Mouse (Mus musculus) limb, embryonic 10.5 days (tissue): ENCODE results near the gene Sec31b. TPM values are rescaled to one million over a fixed set of nuclear protein-coding genes. Genes with fewer than 3 reads are reported as not detected.
A peak's percentile ranks its signal among the peaks of the same experiment; 100 is the strongest.

Experiments
- DNase-seq: peaks from one replicate; pipeline ENCODE4 v3.0.0-alpha.2; 2017; ENCODE audit warnings: low spot score
- H3K27ac ChIP-seq: fragments of 300-500 bp; sonication (generic); 2 replicates; pipeline ENCODE4 v1.5.1; 2016; ENCODE audit warnings: mild to moderate bottlenecking
- H3K27me3 ChIP-seq: fragments of 300-500 bp; sonication (generic); 2 replicates; pipeline ENCODE4 v1.6.1; 2016; ENCODE audit warnings: low read depth, mild to moderate bottlenecking; ENCODE audit not compliant: poor library complexity, severe bottlenecking
- H3K36me3 ChIP-seq: fragments of 300-500 bp; sonication (generic); 2 replicates; pipeline ENCODE4 v1.6.1; 2016; ENCODE audit warnings: mild to moderate bottlenecking, moderate library complexity
- H3K4me1 ChIP-seq: fragments of 300-500 bp; sonication (generic); 2 replicates; pipeline ENCODE4 v1.6.1; 2016
- H3K4me3 ChIP-seq: fragments of 300-500 bp; sonication (generic); 2 replicates; pipeline ENCODE4 v1.5.1; 2016; ENCODE audit warnings: mild to moderate bottlenecking, moderate library complexity
- H3K9me3 ChIP-seq: fragments of 300-500 bp; sonication (generic); replicated peaks from 2 replicates; pipeline ENCODE4 v1.6.1; 2016; ENCODE audit warnings: mild to moderate bottlenecking
- WGBS: fragments of 180-500 bp; shearing (Covaris S2); methylation state at CpG from one replicate; pipeline ENCODE4 v1.1.7; 2016; 5-methylcytosine and 5-hydroxymethylcytosine counted together
- polyA plus RNA-seq: library from polyadenylated mRNA; unstranded; fragments of >200 nt; fragmentation: Nextera tagmentation; extraction: Ambion mirVana; gene quantifications from 2 replicates; pipeline ENCODE4 v1.2.1, GENCODE M21; 2016

Sec31b gene
- 0.44 and 1.1 TPM in 2 replicates for polyA plus RNA-seq

DNA sequence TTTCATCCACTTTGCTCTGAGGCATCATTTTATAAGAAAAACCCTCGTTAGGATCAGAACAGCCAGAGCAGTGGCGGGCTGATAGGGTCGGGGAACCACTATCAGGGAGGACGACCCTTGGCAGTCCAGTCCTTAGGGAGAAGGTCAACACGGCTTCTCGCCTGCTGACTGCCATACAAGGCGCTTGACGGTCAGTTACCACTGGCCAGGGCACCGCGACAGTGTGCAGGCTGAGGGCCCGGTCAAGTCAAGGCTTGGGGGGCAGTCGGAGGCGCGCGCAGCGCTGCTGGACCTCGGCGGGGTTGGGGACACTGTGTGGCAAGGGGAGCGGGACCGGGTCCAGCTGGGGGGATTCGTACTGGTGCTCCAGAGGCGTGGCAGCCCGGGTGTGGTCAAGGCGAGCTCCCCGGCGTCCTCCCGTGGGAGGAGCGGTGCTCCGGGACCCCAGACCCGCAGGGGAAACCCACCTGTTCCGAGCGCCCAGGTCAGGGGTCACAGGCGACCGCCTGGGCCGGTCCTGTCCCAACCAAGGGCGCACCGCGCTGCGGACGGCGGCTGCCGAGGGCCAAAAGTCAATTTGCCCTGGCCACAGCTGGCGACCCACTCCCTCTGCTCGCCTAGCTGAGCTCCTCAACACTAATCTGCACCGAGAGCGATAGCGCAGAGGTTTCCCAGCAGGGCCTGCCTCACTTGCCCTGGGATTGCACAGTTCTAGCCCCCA, at the start of gene Sec31b:
Gene Sec31b (minus strand): TSS at position 544 of the 721 bp plus-strand sequence.
- under 1% methylated on average over 47 of the region's 47 CpGs for WGBS
- Histone ChIP-seq H3K4me3 (peak within 1 kb of the TSS; percentile 61), H3K36me3 (peaks cover 28% of the 10 kb centered on the region), H3K9me3 (peaks cover 2% of the 10 kb centered on the region; the same call in 1 of the 2 replicates), H3K4me1 (peaks cover 7% of the 10 kb centered on the region), H3K27me3 (0 out of 2 replicates have a peak, but pooled peaks cover 7% of the 10 kb centered on the region), H3K27ac (peak within 1 kb of the TSS; percentile 73)
- peak; percentile 79 for DNase-seq

GRCm38 (mm10) chr19:44594180-44594579, 48.5 kb upstream of the Sec31b start:
- no peak overlapping the region for H3K27ac ChIP-seq

GRCm38 (mm10) chr19:44591638-44592037, 46.0 kb upstream of the Sec31b start:
- Histone ChIP-seq H3K27ac (no peak overlapping the region), H3K27me3 (peaks cover 41% of the 10 kb centered on the region), H3K4me3 (no peak overlapping the region), H3K36me3 (no peaks in the 10 kb centered on the region), H3K4me1 (peaks cover 11% of the 10 kb centered on the region), H3K9me3 (no peaks in the 10 kb centered on the region)
- no peak for DNase-seq
- WGBS = 85% methylated on average over 6 of the region's 6 CpGs

More at GRCm38 (mm10) chr19:44594180-44594579, 48.5 kb upstream of the Sec31b start:
- no peak for DNase-seq
- Histone ChIP-seq H3K9me3 (no peaks in the 10 kb centered on the region), H3K27me3 (peaks cover 28% of the 10 kb centered on the region), H3K36me3 (no peaks in the 10 kb centered on the region), H3K4me1 (peaks cover 11% of the 10 kb centered on the region), H3K4me3 (no peak overlapping the region)
- WGBS = 96% methylated on average over 14 of the region's 14 CpGs

DNA sequence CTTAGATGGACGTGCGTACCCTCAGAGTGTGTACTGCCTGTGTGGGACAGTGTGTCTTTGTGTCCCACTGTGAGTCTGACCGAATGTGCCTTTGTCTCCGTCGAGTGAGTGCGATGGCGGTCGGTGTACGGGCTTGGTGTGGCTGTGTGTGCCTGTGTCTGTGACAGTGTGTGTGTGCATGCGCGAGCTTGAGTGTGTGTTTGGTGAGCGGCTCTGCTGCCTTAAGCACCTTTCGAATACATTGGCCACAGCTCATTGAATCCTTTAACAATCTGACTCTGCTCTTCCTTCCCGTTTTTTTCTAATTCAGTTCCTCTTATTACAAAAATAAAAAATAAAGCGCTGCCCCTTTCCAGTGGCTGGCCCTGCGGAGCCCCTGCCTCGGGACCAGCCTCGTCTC, 45.3 kb upstream of the Sec31b start:
- Histone ChIP-seq H3K27me3 (peaks cover 45% of the 10 kb centered on the region), H3K36me3 (no peaks in the 10 kb centered on the region), H3K9me3 (no peaks in the 10 kb centered on the region), H3K27ac (no peak overlapping the region), H3K4me1 (peaks cover 11% of the 10 kb centered on the region), H3K4me3 (no peak overlapping the region)
- DNase-seq = no peak
- 92% methylated on average over 18 of the region's 18 CpGs for WGBS

GRCm38 (mm10) chr19:44589591-44590223, 44.0 kb upstream of the Sec31b start:
- WGBS = 37% methylated on average over 7 of the region's 7 CpGs

DNA sequence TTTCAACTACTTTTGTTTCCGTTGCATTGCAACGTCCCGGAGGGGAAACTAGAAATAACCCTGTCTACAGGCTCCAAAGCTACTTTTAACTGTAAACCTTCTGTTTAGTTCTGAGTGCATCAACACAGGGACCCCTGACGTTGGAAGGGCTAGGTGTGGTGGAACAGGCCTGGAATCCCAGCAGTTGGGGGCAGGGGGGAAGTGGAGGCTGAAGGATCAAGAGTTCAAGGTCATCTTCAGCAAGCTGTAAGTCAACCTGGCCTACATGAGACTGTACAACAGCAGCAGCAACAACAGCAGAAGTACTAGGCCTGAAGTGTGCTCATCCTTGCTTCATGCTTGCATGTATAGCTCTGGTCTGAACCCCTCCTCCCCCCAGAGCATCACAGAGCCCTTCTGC, 42.4 kb upstream of the Sec31b start:
- Histone ChIP-seq H3K27me3 (peaks cover 73% of the 10 kb centered on the region), H3K9me3 (no peaks in the 10 kb centered on the region), H3K27ac (no peak overlapping the region), H3K4me1 (peaks cover 11% of the 10 kb centered on the region), H3K36me3 (no peaks in the 10 kb centered on the region), H3K4me3 (no peak overlapping the region)
- 41% methylated on average over 4 of the region's 4 CpGs for WGBS
- DNase-seq = no peak

More at GRCm38 (mm10) chr19:44589591-44590223, 44.0 kb upstream of the Sec31b start:
- Histone ChIP-seq H3K4me3 (no peak overlapping the region), H3K4me1 (peaks cover 11% of the 10 kb centered on the region), H3K9me3 (no peaks in the 10 kb centered on the region), H3K27me3 (peaks cover 56% of the 10 kb centered on the region), H3K27ac (no peak overlapping the region), H3K36me3 (no peaks in the 10 kb centered on the region)
- no peak for DNase-seq

- WGBS = 32% methylated on average over 9 of the region's 9 CpGs
- Histone ChIP-seq H3K27ac (no peak overlapping the region), H3K9me3 (no peaks in the 10 kb centered on the region), H3K4me1 (peaks cover 5% of the 10 kb centered on the region), H3K4me3 (no peak overlapping the region), H3K27me3 (peaks cover 47% of the 10 kb centered on the region), H3K36me3 (no peaks in the 10 kb centered on the region)
- peak; percentile 97 for DNase-seq
Observed at GRCm38 (mm10) chr19:44582638-44583309, 37.1 kb upstream of the Sec31b start.

- peaks cover 40% of the 10 kb centered on the region for H3K27me3 ChIP-seq
- 85% methylated on average over 10 of the region's 10 CpGs for WGBS
- no peak overlapping the region for H3K27ac ChIP-seq
- no peaks in the 10 kb centered on the region for H3K9me3 ChIP-seq
- 0 out of 2 replicates have a peak, but pooled peaks cover 3% of the 10 kb centered on the region for H3K4me1 ChIP-seq
- no peak for DNase-seq
- no peak overlapping the region for H3K4me3 ChIP-seq
- no peaks in the 10 kb centered on the region for H3K36me3 ChIP-seq
Observed at GRCm38 (mm10) chr19:44582103-44582502, 36.4 kb upstream of the Sec31b start.

DNA sequence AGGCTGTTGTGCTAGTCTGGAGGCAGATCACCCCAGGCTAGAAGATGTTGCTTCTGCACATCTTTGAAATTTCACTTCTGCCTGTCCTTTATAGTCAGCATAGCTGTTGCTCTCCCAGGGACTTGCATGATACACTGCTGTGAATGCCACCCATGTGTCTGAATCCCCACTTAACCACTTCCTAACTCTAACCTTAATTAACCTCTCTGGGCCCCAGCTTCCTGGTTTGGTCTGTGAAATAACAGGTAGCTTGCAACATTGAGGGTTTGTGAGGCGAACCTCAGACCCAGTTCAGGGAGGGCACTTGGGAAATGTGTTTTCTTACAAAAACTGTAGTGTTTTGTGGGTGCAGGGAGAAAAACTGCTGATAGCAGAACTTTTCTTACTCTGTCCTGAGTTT, 32.4 kb upstream of the Sec31b start:
- WGBS = 74% methylated on average over 1 of the region's 1 CpGs
- 0 out of 2 replicates have a peak, but pooled peaks cover 3% of the 10 kb centered on the region for H3K4me1 ChIP-seq

DNA sequence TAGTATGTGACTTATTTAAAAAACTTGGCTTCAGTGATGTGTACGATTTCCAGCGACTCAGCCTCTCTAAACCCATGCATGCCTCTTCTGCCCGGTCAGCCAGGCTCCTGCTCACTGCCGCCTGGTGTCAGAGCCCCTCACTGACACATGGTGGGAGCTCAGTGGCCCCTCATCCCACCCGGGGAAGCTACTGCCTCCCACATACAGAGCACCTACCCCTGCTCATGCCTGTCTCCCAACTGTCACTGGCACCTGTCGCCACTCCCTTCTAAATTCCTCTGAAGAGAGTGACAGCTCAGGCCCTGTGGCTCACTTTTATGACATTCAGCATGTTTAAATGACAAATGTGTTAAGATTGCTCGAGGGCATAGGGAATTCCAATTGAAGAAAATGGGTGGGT, 30.6 kb upstream of the Sec31b start:
- H3K4me3 ChIP-seq = no peak overlapping the region
- H3K27ac ChIP-seq = no peak overlapping the region
- no peak for DNase-seq
- no peaks in the 10 kb centered on the region for H3K4me1 ChIP-seq
- no peaks in the 10 kb centered on the region for H3K9me3 ChIP-seq
- no peaks in the 10 kb centered on the region for H3K27me3 ChIP-seq
- 75% methylated on average over 7 of the region's 7 CpGs for WGBS
- peaks cover 56% of the 10 kb centered on the region for H3K36me3 ChIP-seq

More for the DNA sequence above, 32.4 kb upstream of the Sec31b start:
- H3K9me3 ChIP-seq = no peaks in the 10 kb centered on the region
- H3K4me3 ChIP-seq = no peak overlapping the region
- H3K36me3 ChIP-seq = peaks cover 38% of the 10 kb centered on the region
- H3K27me3 ChIP-seq = no peaks in the 10 kb centered on the region
- H3K27ac ChIP-seq = no peak overlapping the region
- no peak for DNase-seq

DNA sequence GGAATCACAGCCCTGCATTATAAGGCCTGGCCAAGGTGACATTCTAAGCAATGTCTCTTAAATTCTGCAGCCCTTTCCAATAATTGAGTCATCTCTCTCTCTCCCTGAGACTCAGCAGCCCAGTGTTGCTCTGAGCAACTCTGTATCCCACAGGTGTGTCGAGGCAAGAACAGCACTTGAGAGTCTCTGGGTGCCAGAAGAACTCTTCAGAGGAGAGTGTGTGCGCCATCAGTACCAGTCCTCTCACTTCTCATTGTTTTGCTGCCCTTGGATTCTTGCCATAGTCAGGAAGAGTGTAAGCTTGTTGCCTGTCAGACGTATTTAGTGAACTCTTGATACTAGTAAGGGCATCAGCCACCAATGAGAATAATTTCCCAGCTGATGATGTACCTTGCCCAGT, 22.1 kb upstream of the Sec31b start:
- Histone ChIP-seq H3K27ac (no peak overlapping the region), H3K36me3 (peaks cover 86% of the 10 kb centered on the region), H3K9me3 (no peaks in the 10 kb centered on the region), H3K4me1 (peaks cover 27% of the 10 kb centered on the region), H3K4me3 (no peak overlapping the region), H3K27me3 (no peaks in the 10 kb centered on the region)
- DNase-seq = no peak
- 94% methylated on average over 3 of the region's 3 CpGs for WGBS

GRCm38 (mm10) chr19:44564006-44564405, 18.3 kb upstream of the Sec31b start:
- WGBS = 93% methylated on average over 14 of the region's 14 CpGs
- H3K4me1 ChIP-seq = peaks cover 27% of the 10 kb centered on the region
- H3K27ac ChIP-seq = no peak overlapping the region
- DNase-seq = no peak
- H3K9me3 ChIP-seq = no peaks in the 10 kb centered on the region
- peak overlapping the region; percentile 72 for H3K4me3 ChIP-seq
- H3K36me3 ChIP-seq = peaks cover 48% of the 10 kb centered on the region
- peaks cover 3% of the 10 kb centered on the region; the same call in 1 of the 2 replicates for H3K27me3 ChIP-seq
